Mouse (Mus musculus): ENCODE data around the gene Ccdc15.

The Ccdc15 gene

GRCm38 (mm10) chr9:37230486-37231195 is 117.6 kb downstream of the Ccdc15 start:
- no peak for DNase-seq

- peak; percentile 44 for DNase-seq
These were observed 118.3 kb downstream of the Ccdc15 start for GRCm38 (mm10) chr9:37229880-37230325.

All from right cerebral cortex, postnatal 4 days (tissue).